Mouse (Mus musculus) 3134 (cell line): ENCODE results near the gene Itgal.

Experiments used
- DNase-seq: peaks from one replicate; pipeline ENCODE4 v3.0.0-alpha.2; 2011; ENCODE audit warnings: low spot score; ENCODE audit not compliant: insufficient read length; ENCODE audit errors: extremely low read depth

Itgal gene

GRCm38 (mm10) chr7:127276519-127276961, 19.5 kb upstream of the Itgal start:
- no peak for DNase-seq

GRCm38 (mm10) chr7:127278311-127278710, 17.7 kb upstream of the Itgal start:
- DNase-seq: peak; percentile 35

GRCm38 (mm10) chr7:127280092-127280491, 16.0 kb upstream of the Itgal start:
- no peak for DNase-seq

GRCm38 (mm10) chr7:127281114-127281513, 14.9 kb upstream of the Itgal start:
- no peak for DNase-seq

- DNase-seq: no peak
Measured at GRCm38 (mm10) chr7:127282190-127282589, 13.9 kb upstream of the Itgal start.

GRCm38 (mm10) chr7:127285154-127285553, 10.9 kb upstream of the Itgal start:
- no peak for DNase-seq

GRCm38 (mm10) chr7:127287940-127288339, 8.1 kb upstream of the Itgal start:
- DNase-seq: no peak

GRCm38 (mm10) chr7:127289306-127289705, 6.8 kb upstream of the Itgal start:
- no peak for DNase-seq

GRCm38 (mm10) chr7:127290142-127290541, 5.9 kb upstream of the Itgal start:
- DNase-seq: no peak

- no peak for DNase-seq
Measured at GRCm38 (mm10) chr7:127296786-127297555, 911 bp downstream of the Itgal start.

GRCm38 (mm10) chr7:127297586-127298193, 1.6 kb downstream of the Itgal start:
- DNase-seq: no peak

GRCm38 (mm10) chr7:127308431-127308830, 12.4 kb downstream of the Itgal start:
- no peak for DNase-seq

GRCm38 (mm10) chr7:127308887-127309286, 12.8 kb downstream of the Itgal start:
- no peak for DNase-seq

GRCm38 (mm10) chr7:127309951-127310350, 13.9 kb downstream of the Itgal start:
- no peak for DNase-seq

GRCm38 (mm10) chr7:127313912-127314311, 17.9 kb downstream of the Itgal start:
- peak; percentile 43 for DNase-seq

- DNase-seq: no peak
Measured at GRCm38 (mm10) chr7:127321106-127321505, 25.0 kb downstream of the Itgal start.

- no peak for DNase-seq
Measured at GRCm38 (mm10) chr7:127322085-127322484, 26.0 kb downstream of the Itgal start.

GRCm38 (mm10) chr7:127324944-127325343, 28.9 kb downstream of the Itgal start:
- DNase-seq: no peak

- no peak for DNase-seq
Measured at GRCm38 (mm10) chr7:127325550-127325949, 29.5 kb downstream of the Itgal start.

- DNase-seq: no peak
Measured at GRCm38 (mm10) chr7:127326685-127327084, 30.6 kb downstream of the Itgal start.

- no peak for DNase-seq
Measured at GRCm38 (mm10) chr7:127333240-127333639, 37.2 kb downstream of the Itgal start.

GRCm38 (mm10) chr7:127335604-127336003, 39.5 kb downstream of the Itgal start:
- DNase-seq: no peak
